Mouse (Mus musculus) thymus, adult 18-20 months (tissue): ENCODE data around the gene Zfp488.

Experiments
- DNase-seq, 2 experiments: peaks; one replicate each; pipeline ENCODE4 v3.0.0; 2022; ENCODE audit warnings: mixed read lengths in 2 of 2

Zfp488 gene

DNA sequence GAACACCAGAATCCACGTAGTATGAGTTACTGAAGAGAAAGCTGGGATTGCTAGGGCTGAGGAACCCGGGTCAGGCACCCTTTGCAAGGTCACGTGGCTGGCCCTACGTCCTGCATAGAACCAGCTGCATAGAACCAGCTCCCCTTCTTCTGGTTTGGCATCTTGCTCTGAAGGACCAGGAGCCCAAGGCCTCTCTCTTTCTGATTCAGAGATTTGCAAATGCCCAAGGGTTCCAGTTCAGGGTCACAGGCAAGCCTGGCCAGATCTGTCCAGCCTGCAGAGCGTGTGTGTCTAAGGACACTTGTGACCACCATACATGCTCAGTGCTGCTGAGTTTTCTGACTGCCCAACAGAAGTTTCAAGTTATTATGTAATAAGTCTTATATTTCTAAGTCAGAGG, 36.3 kb downstream of the Zfp488 start:
- DNase-seq = no peak

DNA sequence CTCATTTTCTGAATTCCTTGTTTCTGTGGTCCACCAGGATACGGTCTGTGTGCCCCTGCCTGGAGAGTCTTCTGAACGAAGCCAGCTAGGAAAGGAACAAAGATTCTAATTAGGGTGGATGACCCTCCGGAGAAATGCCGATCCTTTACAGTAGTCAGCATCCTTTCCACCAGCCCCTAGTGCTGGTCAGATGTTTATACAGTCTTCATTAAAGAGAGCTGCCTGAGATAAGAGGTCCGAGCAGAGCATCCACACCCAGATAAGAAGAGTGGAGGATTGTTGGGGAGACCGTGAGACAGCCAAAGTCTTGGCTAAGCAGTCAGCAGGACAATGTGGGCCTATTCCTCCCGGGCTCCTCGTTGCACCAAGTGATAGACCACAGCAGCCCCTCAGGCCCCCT, 37.8 kb downstream of the Zfp488 start, which contains the start of gene Gdf2:
Gene Gdf2, plus strand, starts transcription at position 301 of the 400 bp plus-strand sequence.
- DNase-seq = no peak

DNA sequence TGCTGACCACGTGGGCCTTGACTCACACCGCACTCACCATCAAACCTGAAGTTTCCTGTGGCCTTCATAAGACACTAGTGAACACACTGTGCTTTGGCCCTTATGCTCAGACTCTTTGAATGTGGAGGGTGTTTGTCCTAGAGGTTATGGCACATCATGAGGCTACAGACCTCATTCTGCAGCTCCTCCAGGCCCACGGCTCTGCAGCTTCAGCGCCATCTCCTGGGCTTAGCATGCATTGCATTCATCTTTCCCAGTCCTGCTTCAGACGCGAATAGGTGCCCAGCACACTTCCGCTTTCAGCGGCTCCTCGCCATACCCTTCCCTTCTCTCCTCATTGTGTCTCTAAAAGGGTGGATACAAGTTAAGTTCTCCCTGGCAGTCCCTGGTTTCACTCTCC, 39.4 kb downstream of the Zfp488 start:
- DNase-seq = no peak

DNA sequence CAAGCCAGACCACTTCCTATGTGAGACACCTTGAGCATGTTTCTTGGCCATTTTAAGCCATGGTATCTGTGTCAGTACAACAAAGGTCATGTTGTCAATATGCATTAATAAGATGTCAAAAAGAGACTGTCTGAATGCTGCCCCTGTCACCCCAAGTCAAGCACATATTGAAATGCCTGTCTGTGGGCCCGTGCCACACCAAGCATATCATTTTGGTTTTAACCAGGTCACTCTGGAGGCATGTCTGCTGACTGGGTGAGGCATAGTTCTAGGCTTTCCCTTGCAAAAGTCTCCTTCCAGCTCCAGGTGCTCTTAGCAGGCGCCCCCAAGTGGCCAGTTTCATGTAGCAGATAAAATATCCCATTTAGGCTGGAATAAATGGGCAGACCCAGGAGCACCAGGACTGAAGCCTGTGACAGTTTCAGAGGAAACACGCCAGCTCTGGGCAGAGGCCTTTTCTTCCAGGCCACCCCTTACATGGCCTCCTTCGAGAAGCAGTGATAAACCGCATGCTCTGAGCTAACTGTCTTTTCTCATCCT, 44.7 kb downstream of the Zfp488 start:
- DNase-seq = no peak

DNA sequence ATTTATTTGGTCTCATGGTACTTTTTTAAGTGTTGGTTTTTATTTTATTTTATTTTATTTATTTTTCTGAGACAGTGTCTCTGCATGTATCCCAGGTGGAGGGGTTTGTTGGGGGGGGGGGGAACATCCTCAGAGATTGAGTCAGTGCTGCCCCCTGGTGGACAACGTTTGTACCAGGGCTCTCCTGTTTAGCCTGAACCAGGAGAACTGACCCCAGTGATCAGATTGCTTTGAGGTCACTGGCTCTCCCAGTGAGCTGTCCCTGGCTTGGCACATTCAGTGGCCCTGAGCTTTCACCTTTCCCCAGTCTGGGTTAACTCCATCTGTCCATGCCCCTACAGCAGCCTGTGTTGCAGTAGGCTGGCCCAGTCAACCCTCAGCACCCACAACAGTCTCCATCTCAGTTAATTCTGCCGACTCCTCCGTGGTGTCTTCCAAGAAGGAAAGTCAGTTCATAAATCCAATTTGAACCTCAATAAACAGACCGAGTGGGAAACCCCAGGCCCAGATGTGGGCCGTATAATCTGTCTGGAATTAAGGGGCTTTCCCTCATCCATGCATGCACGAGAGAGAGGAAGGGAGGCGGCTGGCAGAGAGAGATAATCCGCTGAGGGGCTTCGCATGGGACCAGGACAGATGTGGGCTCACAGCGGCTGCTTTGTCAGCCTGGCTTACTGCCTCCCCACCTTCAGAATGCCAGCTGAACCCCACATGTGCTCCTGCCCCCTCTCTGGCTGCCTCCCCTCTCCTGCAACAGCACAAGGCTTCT, 45.4 kb downstream of the Zfp488 start:
- no peak for DNase-seq

DNA sequence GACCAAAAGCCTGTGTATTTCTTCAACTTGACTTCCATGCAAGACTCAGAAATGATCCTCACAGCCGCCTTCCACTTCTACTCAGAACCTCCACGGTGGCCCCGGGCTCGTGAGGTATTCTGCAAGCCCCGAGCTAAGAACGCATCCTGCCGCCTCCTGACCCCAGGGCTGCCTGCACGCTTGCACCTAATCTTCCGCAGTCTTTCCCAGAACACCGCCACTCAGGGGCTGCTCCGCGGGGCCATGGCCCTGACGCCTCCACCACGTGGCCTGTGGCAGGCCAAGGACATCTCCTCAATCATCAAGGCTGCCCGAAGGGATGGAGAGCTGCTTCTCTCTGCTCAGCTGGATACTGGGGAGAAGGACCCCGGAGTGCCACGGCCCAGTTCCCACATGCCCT, 46.7 kb downstream of the Zfp488 start:
- DNase-seq = no peak

DNA sequence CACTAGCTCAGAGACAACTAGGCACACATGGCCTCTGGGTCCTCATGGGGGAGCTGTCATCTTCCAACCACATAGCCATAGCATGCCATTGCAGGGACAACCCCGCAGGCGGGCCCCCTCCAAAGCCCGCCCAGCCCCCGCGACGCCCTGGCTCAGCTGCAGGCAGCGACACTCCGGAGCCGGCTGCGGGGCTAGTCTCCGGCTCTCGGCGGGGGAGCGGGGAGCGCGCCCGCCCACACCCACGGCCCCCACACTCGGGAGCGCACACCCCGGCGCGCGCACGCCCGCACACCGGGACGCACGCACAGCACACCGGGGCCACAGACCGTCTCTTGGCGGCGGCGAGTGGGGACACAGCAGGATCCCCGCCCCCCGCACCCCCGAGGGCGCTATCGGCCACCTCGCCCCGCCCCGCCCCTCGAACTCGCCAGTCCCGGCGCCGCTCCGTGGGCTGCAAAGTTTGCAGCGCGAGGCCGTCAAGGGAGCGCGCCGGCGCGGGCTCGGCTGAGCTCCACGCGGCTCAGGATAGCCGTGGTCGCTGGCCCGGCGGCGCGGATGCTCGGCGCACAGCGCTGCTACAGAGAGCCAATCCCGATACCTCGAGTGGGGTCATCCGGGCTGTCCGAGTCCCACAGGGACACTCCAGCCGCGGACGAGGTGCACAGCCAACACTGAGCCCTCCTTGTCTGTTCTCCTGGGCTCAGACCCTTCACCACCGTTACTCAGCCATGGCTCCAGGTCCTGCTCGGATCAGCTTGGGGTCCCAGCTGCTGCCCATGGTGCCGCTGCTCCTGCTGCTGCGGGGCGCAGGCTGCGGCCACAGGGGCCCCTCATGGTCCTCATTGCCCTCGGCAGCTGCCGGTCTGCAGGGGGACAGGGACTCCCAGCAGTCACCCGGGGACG, 55.1 kb downstream of the Zfp488 start, which contains the start of gene Gdf10:
Gene Gdf10, plus strand, starts transcription at position 420 of the 903 bp plus-strand sequence.
- DNase-seq = no peak

DNA sequence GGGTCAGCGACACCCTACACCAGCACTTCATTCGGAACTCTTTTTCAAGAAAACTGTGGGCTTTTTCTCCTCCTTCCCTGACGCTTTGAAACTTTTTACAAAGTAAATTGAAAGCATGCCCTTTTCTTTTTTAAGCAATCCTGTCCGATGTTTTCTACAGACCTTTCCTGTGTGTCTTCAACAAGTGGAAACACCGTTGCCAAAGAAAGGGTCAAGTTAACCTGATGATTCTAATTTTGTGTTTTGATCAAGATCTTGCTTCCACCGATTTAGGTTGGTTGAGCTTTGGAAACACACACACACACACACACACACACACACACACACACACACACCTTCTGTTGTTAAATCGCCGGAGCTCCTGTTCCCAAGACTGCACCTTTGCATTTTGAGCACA, 55.8 kb downstream of the Zfp488 start:
- DNase-seq = no peak

DNA sequence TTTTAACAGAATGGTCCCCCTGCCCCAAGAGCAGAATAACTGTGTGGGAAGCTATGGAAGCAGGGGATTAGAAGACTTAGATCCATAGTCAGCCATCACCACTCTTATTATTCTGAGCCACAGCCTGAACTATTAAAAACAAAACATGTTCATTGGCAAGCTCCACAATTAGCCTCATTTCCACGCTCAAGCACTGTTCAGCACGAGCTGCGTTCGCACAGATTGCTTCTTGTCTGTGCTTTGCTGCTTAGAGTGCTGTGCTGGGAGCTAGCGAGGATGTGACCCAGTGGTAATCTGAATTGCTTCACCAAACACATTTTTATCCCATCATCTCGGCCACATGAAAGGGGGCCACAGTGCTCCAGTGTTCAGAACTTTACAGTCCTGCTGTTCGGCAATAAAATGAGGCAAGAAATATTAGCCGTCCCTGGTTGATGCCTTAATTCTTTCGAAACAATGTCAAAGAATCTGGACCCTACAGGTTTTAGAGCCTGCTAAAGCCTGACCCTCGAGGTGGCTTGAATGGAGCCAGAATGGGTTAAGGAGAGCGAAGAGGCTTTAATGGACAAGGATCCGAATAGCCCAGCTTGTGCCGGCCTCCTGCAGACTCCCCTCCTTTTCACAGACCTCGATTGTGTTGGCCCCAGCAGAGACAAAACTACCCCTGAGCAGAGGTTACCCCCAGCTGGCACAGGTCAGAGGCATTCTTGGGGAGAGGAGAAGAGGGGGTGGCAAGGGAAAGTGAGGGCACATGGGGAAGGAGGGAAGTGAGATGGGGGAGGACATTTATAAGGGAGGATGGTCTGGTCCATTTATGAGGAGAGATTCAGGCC, 57.6 kb downstream of the Zfp488 start:
- DNase-seq = no peak
